ENCODE assay signal across 10 mouse cellular contexts in the genomic region with DNA sequence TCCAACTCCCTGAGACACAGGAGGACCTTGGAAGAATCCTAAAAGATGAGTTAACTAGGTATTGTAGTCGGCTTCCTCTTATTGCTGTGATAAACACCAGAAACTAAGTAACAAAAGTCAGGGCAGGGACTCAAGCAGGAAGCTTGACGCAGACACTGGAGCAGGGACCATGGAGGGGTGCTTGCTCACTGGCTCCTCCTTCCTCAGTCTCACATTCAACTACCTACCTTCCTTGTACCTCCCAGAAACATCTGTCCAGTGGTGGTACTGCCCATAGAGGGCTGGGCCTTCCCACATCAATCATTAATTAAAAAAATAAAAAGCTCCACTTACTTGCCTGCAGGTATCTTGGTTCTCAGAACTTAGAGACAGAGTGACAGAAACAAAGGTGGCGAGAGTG.
DNase-seq lines count a peak whose midpoint lies in the region; ATAC-seq and TF ChIP-seq lines count a peak whose summit lies in the region.
"Had no signal": no experiment of that assay in that cellular context is flagged by ENCODE, and none has a peak within 500 bp of the region (broad histone marks: within the 10 kb centered on the region; RNA-seq: fewer than 3 reads in every experiment).

No protein-coding gene starts in this region.

- H3K9me3 ChIP-seq in forebrain, embryonic 10.5 days = no peaks in the 10 kb centered on the region
- no peaks in the 10 kb centered on the region for H3K9me3 ChIP-seq in forebrain, embryonic 15.5 days
- no peaks in the 10 kb centered on the region for H3K9me3 ChIP-seq in limb, embryonic 12.5 days

- no peak for TF ChIP-seq CTCF in kidney, adult 2 months (conservative IDR thresholded peaks at IDR 0.05; ENCODE audit: insufficient read depth, insufficient read length, low read depth, low read length)

- H3K36me3 ChIP-seq in forebrain, embryonic 10.5 days (replicated peaks) = 0 out of 2 replicates have a peak, but pooled peaks cover 3% of the 10 kb centered on the region
- H3K36me3 ChIP-seq in forebrain, embryonic 15.5 days = no peaks in the 10 kb centered on the region
- H3K36me3 ChIP-seq in kidney, adult 2 months (ENCODE audit: control insufficient read depth, insufficient read depth, low read length) = no peaks in the 10 kb centered on the region
- no peaks in the 10 kb centered on the region for H3K36me3 ChIP-seq in limb, embryonic 12.5 days

- WGBS in forebrain, embryonic 10.5 days = 42% methylated on average over 3 of the region's 3 CpGs
- WGBS in forebrain, embryonic 15.5 days = 46% methylated on average over 3 of the region's 3 CpGs
- WGBS in kidney, adult 2 months = 52% methylated on average over 3 of the region's 3 CpGs
- WGBS in limb, embryonic 12.5 days = 53% methylated on average over 3 of the region's 3 CpGs

- no peak for TF ChIP-seq POLR2A in kidney, adult 2 months (IDR thresholded peaks at IDR 0.05; ENCODE audit: low read depth, low read length)

- H3K4me3 ChIP-seq in forebrain, embryonic 10.5 days = no peak overlapping the region
- no peak overlapping the region for H3K4me3 ChIP-seq in forebrain, embryonic 15.5 days
- H3K4me3 ChIP-seq in kidney, adult 2 months (ENCODE audit: insufficient read depth, low read depth, low read length) = no peak overlapping the region
- H3K4me3 ChIP-seq in brown adipose tissue, adult 24 weeks (ENCODE audit: insufficient read depth, low read depth, low read length) = no peak overlapping the region
- H3K4me3 ChIP-seq in limb, embryonic 12.5 days (replicated peaks) = no peak overlapping the region
- H3K4me3 ChIP-seq: erythroblast, embryonic 14.5 days had no signal

- H3K4me1 ChIP-seq in forebrain, embryonic 10.5 days = peaks cover 44% of the 10 kb centered on the region
- H3K4me1 ChIP-seq in forebrain, embryonic 15.5 days = peaks cover 7% of the 10 kb centered on the region
- no peaks in the 10 kb centered on the region for H3K4me1 ChIP-seq in kidney, adult 2 months (ENCODE audit: control insufficient read depth, insufficient read depth, low read length)
- H3K4me1 ChIP-seq in brown adipose tissue, adult 24 weeks (ENCODE audit: control insufficient read depth, insufficient read depth, insufficient read length, low read length) = peaks cover 18% of the 10 kb centered on the region
- peaks cover 25% of the 10 kb centered on the region for H3K4me1 ChIP-seq in limb, embryonic 12.5 days (replicated peaks)

- no peak overlapping the region for H3K4me2 ChIP-seq in forebrain, embryonic 15.5 days (replicated peaks)
- H3K4me2 ChIP-seq in limb, embryonic 12.5 days = no peak overlapping the region

- no peak for ATAC-seq in forebrain, embryonic 15.5 days (replicated peaks)
- ATAC-seq in limb, embryonic 12.5 days (ENCODE audit: insufficient number of reproducible peaks, insufficient read depth, low FRiP score, low TSS enrichment, low read depth) = no peak

- no peak for DNase-seq in forebrain, embryonic 10.5 days (ENCODE audit: extremely low spot score, low spot score)
- DNase-seq in kidney, adult 2 months = peak; percentile 16
- no peak for DNase-seq in kidney, postnatal 10 days
- DNase-seq in urinary bladder, postnatal 36 days (ENCODE audit: low spot score in 2 of 2) = no peak
- no peak for DNase-seq in layer of hippocampus, adult 18-20 months (ENCODE audit: low spot score in 2 of 2)
- DNase-seq: cerebellum, adult 9-11 months had no signal

- H3K27me3 ChIP-seq in forebrain, embryonic 10.5 days (ENCODE audit: poor library complexity, severe bottlenecking) = no peaks in the 10 kb centered on the region
- no peaks in the 10 kb centered on the region for H3K27me3 ChIP-seq in forebrain, embryonic 15.5 days
- H3K27me3 ChIP-seq in kidney, adult 2 months (replicated peaks; ENCODE audit: control insufficient read depth, insufficient read depth, low read length) = no peaks in the 10 kb centered on the region
- no peaks in the 10 kb centered on the region for H3K27me3 ChIP-seq in limb, embryonic 12.5 days

- no peak overlapping the region for H3K9ac ChIP-seq in forebrain, embryonic 15.5 days (replicated peaks)
- H3K9ac ChIP-seq in limb, embryonic 12.5 days (replicated peaks) = no peak overlapping the region

- peak overlapping the region; percentile 77 for H3K27ac ChIP-seq in forebrain, embryonic 10.5 days
- no peak overlapping the region for H3K27ac ChIP-seq in forebrain, embryonic 15.5 days (replicated peaks)
- H3K27ac ChIP-seq in kidney, adult 2 months (ENCODE audit: insufficient read depth, low read depth, low read length) = peak overlapping the region; percentile 52
- peak overlapping the region; percentile 68 for H3K27ac ChIP-seq in brown adipose tissue, adult 24 weeks (replicated peaks; ENCODE audit: low read depth, low read length)
- peak overlapping the region; percentile 74 for H3K27ac ChIP-seq in limb, embryonic 12.5 days
